In the genomic region with DNA sequence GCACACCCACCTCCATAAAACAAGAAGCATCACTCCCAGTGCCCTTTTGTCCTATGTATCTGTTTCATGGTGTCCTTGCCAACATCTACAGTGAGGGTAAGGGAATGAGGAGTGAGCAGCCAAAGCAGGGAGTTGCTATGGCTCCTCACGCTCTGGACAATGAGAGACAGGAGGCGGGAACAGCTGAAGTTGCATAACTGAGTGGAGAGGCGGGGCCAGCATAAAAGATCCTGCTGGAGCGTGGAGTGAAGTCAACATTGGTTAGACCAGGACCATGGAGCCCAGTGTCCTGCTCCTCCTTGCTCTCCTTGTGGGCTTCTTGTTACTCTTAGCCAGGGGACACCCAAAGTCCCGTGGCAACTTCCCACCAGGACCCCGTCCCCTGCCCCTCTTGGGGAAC, we compare ENCODE assay signal across 27 mouse cellular contexts. TPM values are rescaled to one million over a fixed set of nuclear protein-coding genes. Genes with fewer than 3 reads are reported as not detected.
DNase-seq lines count a peak whose midpoint lies in the region; ATAC-seq and TF ChIP-seq lines count a peak whose summit lies in the region.
"Had no signal": no experiment of that assay in that cellular context is flagged by ENCODE, and none has a peak within 500 bp of the region (broad histone marks: within the 10 kb centered on the region; RNA-seq: fewer than 3 reads in every experiment).

TSS of gene Cyp2b10 (plus strand) at position 210 of the 400 bp plus-strand sequence.

- no peak for ATAC-seq in megakaryocyte, adult 5-6 weeks (ENCODE audit: poor library complexity, severe bottlenecking)
- peak; percentile 57; the same call in 1 of the 2 replicates for ATAC-seq in stomach, postnatal 0 days (ENCODE audit: low FRiP score, low TSS enrichment)
- ATAC-seq: activated CD4-positive, CD25-positive, alpha-beta regulatory T cell, adult 4 months; midbrain, embryonic 13.5 days; Patski had no signal

- no peak within 1 kb of the TSS for H3K4me3 ChIP-seq in heart, embryonic 10.5 days
- peak within 1 kb of the TSS; percentile 83 for H3K4me3 ChIP-seq in megakaryocyte, embryonic 14.5 days (replicated peaks)
- H3K4me3 ChIP-seq in stomach, postnatal 0 days (ENCODE audit: low read depth, low read length): no peak within 1 kb of the TSS
- H3K4me3 ChIP-seq: forebrain, embryonic 10.5 days; hindbrain, embryonic 15.5 days; midbrain, embryonic 13.5 days had no signal

- TF ChIP-seq EP300 in stomach, postnatal 0 days (optimal IDR thresholded peaks at IDR 0.05): no peak

- H3K27ac ChIP-seq in heart, embryonic 10.5 days: no peak within 1 kb of the TSS
- no peak within 1 kb of the TSS for H3K27ac ChIP-seq in stomach, postnatal 0 days (replicated peaks)
- H3K27ac ChIP-seq: forebrain, embryonic 10.5 days; hindbrain, embryonic 15.5 days; midbrain, embryonic 13.5 days had no signal

- no peaks in the 10 kb centered on the region for H3K27me3 ChIP-seq in heart, embryonic 10.5 days (ENCODE audit: insufficient read depth, poor library complexity, severe bottlenecking)
- no peaks in the 10 kb centered on the region for H3K27me3 ChIP-seq in megakaryocyte, embryonic 14.5 days (replicated peaks)
- H3K27me3 ChIP-seq in stomach, postnatal 0 days (ENCODE audit: control insufficient read depth, insufficient read depth, low read length): no peaks in the 10 kb centered on the region
- H3K27me3 ChIP-seq: hindbrain, embryonic 15.5 days; midbrain, embryonic 13.5 days had no signal

- TF ChIP-seq CTCF in stomach, postnatal 0 days (IDR thresholded peaks at IDR 0.05; ENCODE audit: low read depth): no peak

- H3K9ac ChIP-seq in stomach, postnatal 0 days (ENCODE audit: low read length): no peak within 1 kb of the TSS
- H3K9ac ChIP-seq: hindbrain, embryonic 15.5 days; midbrain, embryonic 13.5 days had no signal

- no peak within 1 kb of the TSS for H3K4me2 ChIP-seq in stomach, postnatal 0 days (replicated peaks; ENCODE audit: low read depth)
- H3K4me2 ChIP-seq: heart, embryonic 11.5 days; hindbrain, embryonic 15.5 days; midbrain, embryonic 13.5 days had no signal

- 73% methylated on average over 6 of the region's 6 CpGs for WGBS in heart, embryonic 10.5 days
- WGBS in stomach, postnatal 0 days: 69% methylated on average over 6 of the region's 6 CpGs

- intact Hi-C loops in left cerebral cortex, postnatal 36 days (cut with DNase I): no loop called here

- no peaks in the 10 kb centered on the region for H3K4me1 ChIP-seq in heart, embryonic 10.5 days
- peaks cover 83% of the 10 kb centered on the region for H3K4me1 ChIP-seq in megakaryocyte, embryonic 14.5 days
- no peaks in the 10 kb centered on the region for H3K4me1 ChIP-seq in stomach, postnatal 0 days (replicated peaks; ENCODE audit: control insufficient read depth, insufficient read depth)
- H3K4me1 ChIP-seq: forebrain, embryonic 10.5 days; hindbrain, embryonic 15.5 days; midbrain, embryonic 13.5 days had no signal

- H3K9me3 ChIP-seq in heart, embryonic 10.5 days: no peaks in the 10 kb centered on the region
- H3K9me3 ChIP-seq in megakaryocyte, embryonic 14.5 days: peaks cover 8% of the 10 kb centered on the region
- no peaks in the 10 kb centered on the region for H3K9me3 ChIP-seq in stomach, postnatal 0 days (ENCODE audit: control insufficient read depth, low read length)
- H3K9me3 ChIP-seq: hindbrain, embryonic 15.5 days had no signal

- peak; percentile 80 for DNase-seq in heart, adult 11 months
- no peak for DNase-seq in heart, embryonic 10.5 days (ENCODE audit: low spot score)
- peak; percentile 43 for DNase-seq in lung, postnatal 10 days
- DNase-seq in stomach, postnatal 0 days (ENCODE audit: low spot score): peak; percentile 55
- DNase-seq in left cerebral cortex, postnatal 36 days (ENCODE audit: low spot score in 2 of 2): no peak
- no peak for DNase-seq in spleen, postnatal 14 days (ENCODE audit: low spot score in 2 of 2)
- DNase-seq: cerebellum, adult 18-20 months; cerebellum, postnatal 14 days; right cerebral cortex, postnatal 14 days; spleen, adult 18-20 months; thymus, postnatal 25 days had no signal

- H3K36me3 ChIP-seq in heart, embryonic 10.5 days: no peaks in the 10 kb centered on the region
- H3K36me3 ChIP-seq in megakaryocyte, embryonic 14.5 days (replicated peaks; ENCODE audit: low read length): peaks cover 15% of the 10 kb centered on the region
- H3K36me3 ChIP-seq in stomach, postnatal 0 days (ENCODE audit: control insufficient read depth, insufficient read depth, low read length): no peaks in the 10 kb centered on the region
- H3K36me3 ChIP-seq: forebrain, embryonic 10.5 days; hindbrain, embryonic 15.5 days; midbrain, embryonic 13.5 days had no signal

RNA-seq across cellular contexts. Expression of gene Cyp2b10, which starts in this region (rescaled TPM):
- polyA plus RNA-seq in heart, embryonic 10.5 days (2016; fragmentation: Nextera tagmentation; extraction: Ambion mirVana): not detected in 2 replicates
- polyA plus RNA-seq in megakaryocyte, embryonic 14.5 days (2012; ENCODE audit: insufficient read depth, low replicate concordance): 2.3 TPM in 1 of 2 replicates, not detected in the other
- not detected in 2 replicates for total RNA-seq in megakaryocyte, adult 5-6 weeks (2015)
- total RNA-seq in megakaryocyte, adult 5-6 weeks (2017): not detected in 2 replicates
- 7.4 and 10.7 TPM in 2 replicates for polyA plus RNA-seq in stomach, postnatal 0 days (2015; fragmentation: Nextera tagmentation; extraction: Ambion mirVana)
- total RNA-seq in left cerebral cortex, postnatal 36 days (2021): under 1 TPM in 1 of 2 experiments, not detected in 1; 0.54 TPM
- total RNA-seq: ES-E14; gastrocnemius, postnatal 4 days; hematopoietic stem cell, adult 5-6 weeks; megakaryocyte progenitor cell, adult 5-6 weeks had no signal
- polyA plus RNA-seq: activated CD4-positive, CD25-positive, alpha-beta regulatory T cell, adult 4 months; embryonic facial prominence, embryonic 11.5 days; forebrain, embryonic 10.5 days; heart, embryonic 11.5 days; hindbrain, embryonic 15.5 days; intestine, embryonic 14.5 days; limb, embryonic 14.5 days; midbrain, embryonic 13.5 days; neural tube, embryonic 11.5 days; Patski had no signal

Comparison
In these comparisons a context has a peak if more than half of its experiments do, and no peak if none do; other contexts are left out.
1. DNase-seq: peak in heart, adult 11 months (single experiment), lung, postnatal 10 days (single experiment) and stomach, postnatal 0 days (single experiment); none in heart, embryonic 10.5 days (single experiment), left cerebral cortex, postnatal 36 days (0 of 2) and spleen, postnatal 14 days (0 of 2).